Mouse (Mus musculus): Measurements from ENCODE around the gene Fam126a. TPM values are rescaled to one million over a fixed set of nuclear protein-coding genes. Genes with fewer than 3 reads are reported as not detected.

Gene Fam126a
- polyA plus RNA-seq, 1 experiment from 2014 or later, result 31.2 TPM

DNA sequence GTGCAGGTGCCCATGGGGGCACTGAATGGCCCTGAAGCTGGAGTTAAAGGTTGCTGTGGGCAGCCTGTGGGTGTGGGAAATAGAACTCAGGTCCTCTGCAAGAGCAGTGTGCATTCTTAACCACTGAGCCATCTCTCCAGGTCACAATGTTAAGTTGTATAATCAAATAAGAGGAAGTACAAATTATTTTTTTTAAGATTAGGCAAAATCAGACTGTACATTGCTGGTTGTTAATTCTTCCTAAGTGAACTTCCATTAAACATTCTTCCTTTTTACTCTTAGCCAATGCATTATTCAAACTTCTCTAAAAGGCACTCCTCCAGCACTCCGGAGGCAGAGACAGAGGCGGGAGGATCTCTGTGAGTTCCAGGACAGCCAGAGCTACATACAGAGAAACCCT lies 7.7 kb upstream of the Fam126a start:
- H3K4me3 ChIP-seq, result no peak overlapping the region
- no peaks in the 10 kb centered on the region for H3K9me3 ChIP-seq
- no peak for ATAC-seq (ENCODE audit: low FRiP score, low read depth)
- no peak overlapping the region for H3K9ac ChIP-seq
- H3K4me2 ChIP-seq, result no peak overlapping the region
- H3K27me3 ChIP-seq, result no peaks in the 10 kb centered on the region
- H3K4me1 ChIP-seq (replicated peaks), result no peaks in the 10 kb centered on the region
- no peaks in the 10 kb centered on the region for H3K36me3 ChIP-seq
- WGBS, result 96% methylated on average over 2 of the region's 2 CpGs
- H3K27ac ChIP-seq (replicated peaks), result no peak overlapping the region

DNA sequence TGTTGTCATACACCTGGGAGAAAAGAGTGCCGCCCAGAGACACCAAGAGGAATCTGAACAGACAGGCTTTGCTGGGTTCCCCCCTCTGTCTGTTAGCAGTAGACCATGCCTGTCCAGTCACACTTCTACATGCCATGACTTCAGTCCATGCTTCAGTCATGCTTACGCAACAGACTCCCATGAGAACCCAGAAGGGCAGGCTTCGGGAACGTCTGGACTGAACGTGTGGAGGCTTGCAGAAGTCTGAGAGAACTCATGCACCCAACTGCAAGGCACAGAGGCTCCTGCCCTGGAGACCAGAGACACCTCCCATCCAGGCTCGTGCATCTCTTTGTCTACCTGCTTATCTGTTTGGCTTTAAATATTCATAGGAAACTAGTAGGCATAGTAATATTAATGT lies 6.2 kb upstream of the Fam126a start:
- H3K27me3 ChIP-seq, result no peaks in the 10 kb centered on the region
- no peak overlapping the region for H3K9ac ChIP-seq
- H3K36me3 ChIP-seq, result no peaks in the 10 kb centered on the region
- no peak for ATAC-seq (ENCODE audit: low FRiP score, low read depth)
- H3K4me3 ChIP-seq, result no peak overlapping the region
- no peaks in the 10 kb centered on the region for H3K4me1 ChIP-seq (replicated peaks)
- 86% methylated on average over 6 of the region's 6 CpGs for WGBS
- H3K4me2 ChIP-seq, result no peak overlapping the region
- no peak overlapping the region for H3K27ac ChIP-seq (replicated peaks)
- no peaks in the 10 kb centered on the region for H3K9me3 ChIP-seq

DNA sequence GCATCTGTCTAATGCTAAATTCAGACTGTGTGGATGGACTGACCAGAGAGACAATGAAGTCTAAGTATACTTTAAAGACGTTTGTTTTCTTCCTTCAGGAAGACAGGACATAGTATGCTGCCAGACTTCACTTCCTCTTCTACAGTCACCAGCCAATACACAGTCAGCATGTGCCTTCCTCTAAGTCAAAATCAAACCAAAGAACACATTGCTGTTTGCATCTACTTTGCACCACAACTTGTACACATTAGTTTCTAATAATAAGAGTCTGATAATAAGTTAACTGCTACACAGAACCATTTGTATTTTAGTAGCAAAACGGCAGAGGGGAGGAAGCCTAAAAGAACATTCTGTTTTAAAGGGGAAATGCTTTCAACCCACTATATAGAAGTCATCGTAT lies 4.5 kb upstream of the Fam126a start:
- no peak overlapping the region for H3K27ac ChIP-seq (replicated peaks)
- H3K9me3 ChIP-seq, result no peaks in the 10 kb centered on the region
- H3K4me1 ChIP-seq (replicated peaks), result no peaks in the 10 kb centered on the region
- 61% methylated on average over 3 of the region's 3 CpGs for WGBS
- no peak overlapping the region for H3K4me2 ChIP-seq
- no peaks in the 10 kb centered on the region for H3K36me3 ChIP-seq
- H3K4me3 ChIP-seq, result no peak overlapping the region
- H3K27me3 ChIP-seq, result no peaks in the 10 kb centered on the region
- no peak for ATAC-seq (ENCODE audit: low FRiP score, low read depth)
- H3K9ac ChIP-seq, result no peak overlapping the region

DNA sequence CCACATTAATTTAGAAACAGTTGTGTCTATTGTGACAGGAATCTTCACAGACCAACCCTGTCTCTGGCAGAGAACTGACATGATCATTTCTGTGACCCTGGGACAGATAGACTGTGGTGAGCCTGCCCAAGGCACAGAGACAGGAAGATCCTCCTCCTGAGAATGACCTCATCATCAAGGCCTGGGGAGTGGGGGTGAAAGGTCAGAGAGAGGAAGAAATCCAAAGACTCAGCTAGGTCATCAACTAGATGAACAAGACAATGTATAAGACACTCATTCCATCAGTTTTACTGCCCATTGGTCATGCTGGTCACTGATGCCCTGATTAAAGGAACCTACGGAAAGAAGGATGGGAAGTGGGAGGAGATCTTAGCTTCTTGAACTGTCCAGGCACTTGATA lies 3.6 kb upstream of the Fam126a start:
- no peaks in the 10 kb centered on the region for H3K27me3 ChIP-seq
- no peaks in the 10 kb centered on the region for H3K9me3 ChIP-seq
- H3K9ac ChIP-seq, result no peak overlapping the region
- no peak overlapping the region for H3K4me3 ChIP-seq
- WGBS, result 86% methylated on average over 1 of the region's 1 CpGs
- H3K27ac ChIP-seq (replicated peaks), result no peak overlapping the region
- H3K36me3 ChIP-seq, result no peaks in the 10 kb centered on the region
- ATAC-seq (ENCODE audit: low FRiP score, low read depth), result no peak
- peaks cover 3% of the 10 kb centered on the region; the same call in 1 of the 2 replicates for H3K4me1 ChIP-seq (replicated peaks)
- H3K4me2 ChIP-seq, result no peak overlapping the region

DNA sequence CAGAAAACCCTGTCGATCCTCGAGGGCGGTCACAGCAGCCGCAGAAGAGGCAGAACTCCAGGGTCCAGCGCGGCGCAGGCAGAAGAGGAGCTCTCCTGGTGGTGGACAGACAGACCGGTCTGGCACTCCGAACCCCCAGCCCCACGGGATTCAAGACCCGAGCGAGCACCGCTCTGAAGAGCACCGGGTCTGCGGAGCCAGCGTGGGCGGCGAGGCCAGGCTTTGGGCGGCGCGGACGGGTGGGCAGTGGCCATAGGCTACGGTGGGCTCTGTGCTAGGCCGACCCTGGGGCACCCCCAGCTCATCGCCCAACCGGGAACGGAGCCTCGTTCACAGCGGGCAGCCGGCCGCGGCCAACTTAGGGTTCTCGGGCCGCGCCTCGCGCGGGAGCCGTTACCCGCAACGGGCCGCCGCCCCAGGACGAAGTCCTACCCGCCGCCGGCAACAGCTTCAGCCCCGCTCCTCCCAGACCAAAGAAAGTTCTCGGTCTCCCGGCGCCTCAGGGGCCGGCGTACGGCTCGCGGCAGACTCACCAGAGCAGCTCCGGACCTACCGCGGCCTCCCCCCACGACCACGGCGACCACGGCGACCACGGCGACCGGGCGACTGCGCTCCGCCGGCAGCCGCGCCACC lies 428 bp downstream of the Fam126a start:
- Histone ChIP-seq H3K9me3 (no peaks in the 10 kb centered on the region), H3K9ac (peak overlapping the region; percentile 79), H3K4me3 (peak overlapping the region; percentile 100), H3K4me2 (peak overlapping the region; percentile 89), H3K27me3 (no peaks in the 10 kb centered on the region), H3K27ac (replicated peaks) (peak overlapping the region; percentile 86), H3K4me1 (replicated peaks) (peaks cover 19% of the 10 kb centered on the region), H3K36me3 (no peaks in the 10 kb centered on the region)
- peak; percentile 63 for ATAC-seq (ENCODE audit: low FRiP score, low read depth)
- under 1% methylated on average over 71 of the region's 73 CpGs for WGBS

DNA sequence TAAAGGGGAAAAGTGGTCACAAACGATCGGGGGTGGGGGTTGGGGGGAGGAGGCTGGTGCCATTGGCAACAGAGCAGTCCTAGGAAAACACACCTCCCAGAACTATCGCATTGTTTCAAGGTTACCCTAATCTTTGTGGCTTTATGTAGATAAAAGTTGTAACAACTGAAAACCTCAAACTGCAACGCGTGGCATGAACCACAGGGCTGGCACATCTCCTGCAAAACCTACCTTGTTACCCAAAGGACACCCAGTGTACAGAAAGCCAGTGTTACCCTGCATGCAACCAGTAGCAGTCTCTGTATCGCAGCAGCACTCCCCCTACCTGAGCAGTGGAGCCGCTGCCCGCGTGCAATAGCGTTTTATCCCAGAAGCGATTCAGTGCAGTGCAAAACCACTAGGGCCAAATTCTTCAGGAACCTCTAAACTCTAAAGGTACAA lies 1.1 kb downstream of the Fam126a start:
- no peaks in the 10 kb centered on the region for H3K36me3 ChIP-seq
- H3K27me3 ChIP-seq, result no peaks in the 10 kb centered on the region
- H3K9me3 ChIP-seq, result no peaks in the 10 kb centered on the region
- peak overlapping the region; percentile 100 for H3K4me3 ChIP-seq
- WGBS, result 5% methylated on average over 11 of the region's 11 CpGs
- peak overlapping the region; percentile 79 for H3K9ac ChIP-seq
- ATAC-seq (ENCODE audit: low FRiP score, low read depth), result peak; percentile 47
- peaks cover 19% of the 10 kb centered on the region for H3K4me1 ChIP-seq (replicated peaks)
- peak overlapping the region; percentile 86 for H3K27ac ChIP-seq (replicated peaks)
- H3K4me2 ChIP-seq, result peak overlapping the region; percentile 89

DNA sequence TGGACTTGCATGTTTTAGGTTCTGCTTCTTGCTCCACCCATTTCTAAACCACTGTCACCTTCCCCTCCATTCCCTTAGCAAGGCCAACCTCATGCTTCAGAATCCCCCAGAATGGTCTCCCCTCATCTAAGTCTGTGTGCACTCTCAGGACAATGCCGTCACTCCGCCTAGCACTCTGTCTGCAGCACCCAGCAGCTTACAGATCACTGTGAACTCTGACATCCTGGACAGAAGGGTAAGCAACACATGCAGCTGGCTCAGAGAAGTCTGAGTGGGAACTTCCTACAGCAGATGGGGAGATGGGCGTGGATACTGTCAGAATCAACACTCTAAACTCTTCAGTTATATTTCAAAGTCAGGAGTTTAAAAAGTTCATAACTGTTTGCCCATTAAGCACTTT lies 5.5 kb downstream of the Fam126a start:
- H3K36me3 ChIP-seq, result no peaks in the 10 kb centered on the region
- H3K4me3 ChIP-seq, result no peak overlapping the region
- H3K9me3 ChIP-seq, result no peaks in the 10 kb centered on the region
- no peak overlapping the region for H3K9ac ChIP-seq
- ATAC-seq (ENCODE audit: low FRiP score, low read depth), result no peak
- no peak overlapping the region for H3K4me2 ChIP-seq
- H3K27ac ChIP-seq (replicated peaks), result no peak overlapping the region
- peaks cover 32% of the 10 kb centered on the region for H3K4me1 ChIP-seq (replicated peaks)
- no peaks in the 10 kb centered on the region for H3K27me3 ChIP-seq
- 90% methylated on average over 3 of the region's 3 CpGs for WGBS

DNA sequence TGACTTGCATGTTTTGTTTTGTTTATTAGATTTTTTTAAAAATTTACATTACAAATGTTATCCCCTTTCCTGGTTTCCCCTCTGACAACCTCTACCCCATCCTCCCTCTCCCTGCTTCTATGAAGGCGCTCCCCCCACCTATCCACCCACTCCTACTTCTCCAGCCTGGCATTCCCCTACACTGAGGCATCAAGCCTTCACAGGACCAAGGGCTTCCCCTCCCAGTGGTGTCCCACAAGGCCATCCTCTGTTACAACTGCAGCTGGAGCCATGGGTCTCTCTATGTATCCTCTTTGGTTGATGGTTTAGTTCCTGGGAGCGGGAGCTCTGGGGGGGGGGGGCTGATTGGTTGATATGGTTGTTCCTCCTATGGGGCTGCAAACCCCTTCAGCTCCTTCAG lies 7.3 kb downstream of the Fam126a start:
- H3K27me3 ChIP-seq, result no peaks in the 10 kb centered on the region
- no peaks in the 10 kb centered on the region for H3K36me3 ChIP-seq
- H3K4me1 ChIP-seq (replicated peaks), result peaks cover 36% of the 10 kb centered on the region
- no peaks in the 10 kb centered on the region for H3K9me3 ChIP-seq
- 100% methylated on average over 2 of the region's 2 CpGs for WGBS
- H3K9ac ChIP-seq, result no peak overlapping the region
- no peak overlapping the region for H3K4me3 ChIP-seq
- H3K27ac ChIP-seq (replicated peaks), result no peak overlapping the region
- no peak for ATAC-seq (ENCODE audit: low FRiP score, low read depth)
- H3K4me2 ChIP-seq, result no peak overlapping the region

DNA sequence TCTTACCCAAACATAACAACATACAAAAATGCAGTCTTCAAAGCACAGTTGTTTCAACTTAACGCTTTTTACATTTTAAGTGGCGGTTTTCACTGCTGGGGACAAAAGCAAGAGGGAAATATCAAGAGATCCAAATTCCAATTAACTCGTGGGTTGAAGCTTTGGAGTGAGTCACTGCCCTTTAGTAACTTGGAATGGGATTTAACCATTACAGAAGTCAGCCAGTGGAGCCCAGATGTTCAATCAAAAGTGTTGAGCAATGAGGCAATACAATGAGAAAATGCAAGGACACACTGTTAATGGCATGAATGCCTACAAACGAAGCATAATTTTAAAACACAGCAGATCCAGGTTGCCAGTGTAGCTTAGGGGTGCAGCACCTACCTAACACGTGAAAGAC lies 8.8 kb downstream of the Fam126a start:
- no peak overlapping the region for H3K27ac ChIP-seq (replicated peaks)
- no peak for ATAC-seq (ENCODE audit: low FRiP score, low read depth)
- H3K4me1 ChIP-seq (replicated peaks), result peaks cover 33% of the 10 kb centered on the region
- H3K4me3 ChIP-seq, result no peak overlapping the region
- 72% methylated on average over 5 of the region's 5 CpGs for WGBS
- no peak overlapping the region for H3K9ac ChIP-seq
- no peaks in the 10 kb centered on the region for H3K27me3 ChIP-seq
- no peaks in the 10 kb centered on the region for H3K9me3 ChIP-seq
- no peak overlapping the region for H3K4me2 ChIP-seq
- no peaks in the 10 kb centered on the region for H3K36me3 ChIP-seq

DNA sequence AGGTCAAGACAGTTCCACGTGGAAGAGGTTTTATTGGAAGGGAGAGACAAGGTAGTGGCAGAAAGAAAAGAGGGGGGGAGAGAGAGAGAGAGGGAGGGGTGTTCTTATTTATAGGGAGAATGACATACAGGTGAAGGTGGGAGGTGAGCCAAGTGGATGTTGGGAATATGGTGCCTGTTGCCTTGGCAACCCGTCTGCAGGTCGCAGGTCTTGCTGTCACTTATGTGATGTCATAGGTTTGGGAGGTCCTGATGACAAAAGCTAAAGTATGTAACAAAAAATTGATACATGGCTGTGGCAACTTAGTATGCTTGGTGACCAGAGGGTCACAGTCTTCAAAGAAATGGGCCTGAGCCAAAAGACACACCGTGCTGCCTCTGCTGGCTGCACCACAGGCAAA lies 10.1 kb downstream of the Fam126a start:
- Histone ChIP-seq H3K36me3 (no peaks in the 10 kb centered on the region), H3K4me1 (replicated peaks) (peaks cover 33% of the 10 kb centered on the region), H3K27ac (replicated peaks) (peak overlapping the region; percentile 54), H3K4me2 (no peak overlapping the region), H3K9ac (no peak overlapping the region), H3K9me3 (no peaks in the 10 kb centered on the region), H3K27me3 (no peaks in the 10 kb centered on the region), H3K4me3 (no peak overlapping the region)
- 57% methylated on average over 4 of the region's 4 CpGs for WGBS
- ATAC-seq (ENCODE audit: low FRiP score, low read depth), result no peak

DNA sequence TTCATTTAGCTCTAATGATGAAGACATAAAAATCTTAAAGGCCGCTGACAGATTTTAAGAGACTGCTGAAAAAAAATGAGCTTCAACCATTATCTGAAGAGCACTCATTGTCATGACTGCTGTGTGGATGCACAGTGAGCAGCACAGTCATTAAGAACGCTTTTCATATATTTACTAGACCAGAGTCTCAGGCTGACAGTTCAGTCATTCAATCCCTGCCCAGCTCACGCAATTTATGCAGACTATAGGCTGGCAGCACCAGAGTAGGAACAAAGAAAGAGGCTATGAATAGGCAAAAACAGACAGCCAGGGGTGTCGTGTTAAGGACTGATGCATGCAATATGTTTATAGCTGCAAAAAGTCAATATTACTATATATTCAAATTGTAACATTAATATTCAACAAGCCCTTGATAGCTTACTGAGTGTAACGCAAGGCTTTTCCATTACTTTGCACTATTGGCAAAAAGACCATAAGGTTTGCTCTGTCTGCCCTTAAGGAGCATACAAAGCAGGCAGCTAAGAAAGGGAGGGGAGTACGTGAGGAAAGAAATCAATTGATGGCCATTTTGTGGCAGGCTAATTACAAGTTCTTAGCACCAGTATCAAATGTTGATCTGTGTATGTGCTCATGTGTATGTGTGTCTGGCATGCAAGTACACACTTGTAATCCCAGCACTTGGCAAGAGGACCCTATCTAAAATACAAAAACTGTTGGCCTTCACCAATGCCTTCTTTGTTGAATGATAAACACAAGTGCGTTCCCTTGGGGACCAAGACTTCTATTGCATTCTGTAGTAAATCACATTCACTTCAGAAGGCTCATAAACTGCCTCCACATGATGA lies 10.9 kb downstream of the Fam126a start:
- no peak overlapping the region for H3K4me3 ChIP-seq
- 17% methylated on average over 7 of the region's 7 CpGs for WGBS
- no peak overlapping the region for H3K9ac ChIP-seq
- peak overlapping the region; percentile 54 for H3K27ac ChIP-seq (replicated peaks)
- H3K9me3 ChIP-seq, result no peaks in the 10 kb centered on the region
- peak overlapping the region; percentile 8; the same call in 1 of the 2 replicates for H3K4me2 ChIP-seq
- ATAC-seq (ENCODE audit: low FRiP score, low read depth), result peak; percentile 76
- no peaks in the 10 kb centered on the region for H3K36me3 ChIP-seq
- no peaks in the 10 kb centered on the region for H3K27me3 ChIP-seq
- H3K4me1 ChIP-seq (replicated peaks), result peaks cover 33% of the 10 kb centered on the region

DNA sequence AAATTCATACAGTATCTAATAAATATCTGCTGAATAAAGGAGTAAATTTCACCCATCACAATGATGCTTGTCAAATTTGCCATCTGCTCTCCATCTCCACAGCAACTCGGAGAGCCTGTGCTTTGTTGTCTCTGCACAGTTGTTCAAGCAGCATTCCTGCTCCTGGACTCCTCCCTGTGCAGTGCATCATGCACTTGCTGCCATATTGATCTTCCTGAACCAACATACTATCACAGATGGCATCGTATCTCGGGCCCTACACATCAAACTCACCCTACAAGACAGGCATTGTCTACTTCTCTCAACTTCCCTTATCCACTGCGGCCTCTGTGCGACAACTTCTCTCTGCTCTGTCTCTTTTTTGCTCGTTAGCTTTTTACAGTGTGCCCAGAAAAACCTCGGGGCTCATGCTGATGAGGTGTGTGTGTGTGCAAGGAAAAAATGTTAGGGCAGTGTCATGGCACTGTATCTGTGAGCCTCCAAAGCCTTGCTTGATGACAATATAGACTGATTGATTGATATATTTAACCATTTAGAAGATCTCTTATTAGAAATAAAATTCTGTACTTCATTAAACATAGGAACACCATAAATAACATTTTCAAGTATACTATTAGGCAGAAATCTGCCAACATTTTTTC lies 11.7 kb downstream of the Fam126a start:
- WGBS, result 27% methylated on average over 7 of the region's 7 CpGs

More for the DNA sequence above, 11.7 kb downstream of the Fam126a start:
- Histone ChIP-seq H3K4me3 (no peak overlapping the region), H3K9me3 (no peaks in the 10 kb centered on the region), H3K27ac (replicated peaks) (peak overlapping the region; percentile 79), H3K27me3 (no peaks in the 10 kb centered on the region), H3K4me1 (replicated peaks) (peaks cover 33% of the 10 kb centered on the region), H3K36me3 (no peaks in the 10 kb centered on the region), H3K4me2 (no peak overlapping the region), H3K9ac (0 out of 2 replicates have a peak overlapping the region, but pooled peaks have one; percentile 26)
- ATAC-seq (ENCODE audit: low FRiP score, low read depth), result peak; percentile 63

Data from hindbrain, embryonic 15.5 days (tissue).